24 mouse cellular contexts compared by ENCODE assay signal in the genomic region with DNA sequence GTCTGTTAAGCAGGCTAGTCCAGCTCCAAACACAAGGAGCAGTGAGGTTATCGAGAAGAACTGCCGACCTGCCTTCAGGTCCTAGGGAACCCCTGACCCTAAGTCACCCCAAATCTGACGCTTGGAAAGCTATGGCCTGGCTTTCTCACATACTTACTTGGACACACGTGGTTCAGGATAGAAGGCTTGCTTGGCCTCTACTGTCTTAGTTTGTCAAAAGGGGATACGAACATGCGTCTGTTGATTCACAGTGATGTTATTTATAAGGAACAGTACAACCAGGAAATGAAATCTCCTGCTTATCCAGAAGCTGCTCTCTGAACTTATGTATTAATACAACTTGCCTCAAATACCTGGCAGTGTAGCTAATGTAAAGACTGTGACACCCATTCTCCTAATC. TPM values are rescaled to one million over a fixed set of nuclear protein-coding genes. Genes with fewer than 3 reads are reported as not detected.
A peak's percentile ranks its signal among the peaks of the same experiment; 100 is the strongest.
DNase-seq lines count a peak whose midpoint lies in the region; ATAC-seq and TF ChIP-seq lines count a peak whose summit lies in the region.
"Had no signal": no experiment of that assay in that cellular context is flagged by ENCODE, and none has a peak within 500 bp of the region (broad histone marks: within the 10 kb centered on the region; RNA-seq: fewer than 3 reads in every experiment).

No protein-coding gene starts in this region.

- H3K79me2 ChIP-seq in MEL (ENCODE audit: control insufficient read depth, insufficient read depth, low read length, poor library complexity) (peaks cover 14% of the 10 kb centered on the region), myocyte (ENCODE audit: control insufficient read depth, insufficient read depth) (peaks cover 28% of the 10 kb centered on the region)

- peaks cover 15% of the 10 kb centered on the region for H3K36me3 ChIP-seq in liver, postnatal 0 days (replicated peaks; ENCODE audit: insufficient read depth, low read length)
- H3K36me3 ChIP-seq in liver, embryonic 11.5 days (ENCODE audit: control insufficient read depth, insufficient read depth, low read length): peaks cover 8% of the 10 kb centered on the region; the same call in 1 of the 2 replicates
- H3K36me3 ChIP-seq in MEL (ENCODE audit: control insufficient read depth in 1 of 2, insufficient read depth in 2 of 2, low read length in 2 of 2) (peaks cover 4 to 20% of the 10 kb centered on the region in 2 experiments; a peak in 3 of 4 replicates), myocyte (ENCODE audit: control insufficient read depth, insufficient read depth) (peaks cover 10% of the 10 kb centered on the region)
- H3K36me3 ChIP-seq in stomach, postnatal 0 days (ENCODE audit: control insufficient read depth, insufficient read depth, low read length): 0 out of 2 replicates have a peak, but pooled peaks cover 9% of the 10 kb centered on the region
- peaks cover 13% of the 10 kb centered on the region for H3K36me3 ChIP-seq in intestine, postnatal 0 days (ENCODE audit: control insufficient read depth, insufficient read depth)
- peaks cover 15% of the 10 kb centered on the region for H3K36me3 ChIP-seq in midbrain, embryonic 14.5 days (ENCODE audit: control insufficient read depth, insufficient read depth, low read length)

- no peak for TF ChIP-seq EP300 in liver, postnatal 0 days (IDR thresholded peaks at IDR 0.05; ENCODE audit: low read depth)
- TF ChIP-seq EP300 in MEL (IDR thresholded peaks at IDR 0.05; ENCODE audit: low read depth in 1 of 2, low read length in 2 of 2): no peak
- no peak for TF ChIP-seq EP300 in stomach, postnatal 0 days (optimal IDR thresholded peaks at IDR 0.05)

- no peak for TF ChIP-seq CTCF in liver, postnatal 0 days (IDR thresholded peaks at IDR 0.05; ENCODE audit: low read depth)
- TF ChIP-seq CTCF in MEL (IDR thresholded peaks at IDR 0.05 in 2 of 3, conservative IDR thresholded peaks at IDR 0.05 in 1 of 3; ENCODE audit: control insufficient read depth in 1 of 3, insufficient read depth in 1 of 3, low read depth in 2 of 3, low read length in 3 of 3, poor library complexity in 1 of 3, severe bottlenecking in 1 of 3): no peak
- TF ChIP-seq CTCF in stomach, postnatal 0 days (IDR thresholded peaks at IDR 0.05; ENCODE audit: low read depth): no peak
- TF ChIP-seq CTCF in intestine, postnatal 0 days (IDR thresholded peaks at IDR 0.05; ENCODE audit: low read depth): no peak

- H3ac ChIP-seq in myocyte (ENCODE audit: control insufficient read depth, insufficient read length): no peak overlapping the region

- H3K27me3 ChIP-seq in liver, postnatal 0 days (ENCODE audit: insufficient read depth, low read length): no peaks in the 10 kb centered on the region
- no peaks in the 10 kb centered on the region for H3K27me3 ChIP-seq in liver, embryonic 11.5 days (replicated peaks; ENCODE audit: control insufficient read depth, insufficient read depth, low read length)
- H3K27me3 ChIP-seq in MEL (ENCODE audit: control insufficient read depth in 1 of 2, insufficient read depth in 2 of 2, low read length in 2 of 2) (no peaks in the 10 kb centered on the region), myocyte (ENCODE audit: control insufficient read depth, insufficient read depth, insufficient read length) (no peaks in the 10 kb centered on the region)
- no peaks in the 10 kb centered on the region for H3K27me3 ChIP-seq in stomach, postnatal 0 days (ENCODE audit: control insufficient read depth, insufficient read depth, low read length)
- H3K27me3 ChIP-seq in intestine, postnatal 0 days (replicated peaks; ENCODE audit: control insufficient read depth, insufficient read depth, low read length): no peaks in the 10 kb centered on the region
- H3K27me3 ChIP-seq in midbrain, embryonic 14.5 days (ENCODE audit: control insufficient read depth, insufficient read depth, low read length): no peaks in the 10 kb centered on the region
- H3K27me3 ChIP-seq: embryonic facial prominence, embryonic 13.5 days; embryonic facial prominence, embryonic 15.5 days; forebrain, embryonic 13.5 days; forebrain, embryonic 15.5 days had no signal

- H3K27ac ChIP-seq in liver, postnatal 0 days (ENCODE audit: low read depth): no peak overlapping the region
- no peak overlapping the region for H3K27ac ChIP-seq in liver, embryonic 11.5 days (ENCODE audit: low read depth, low read length)
- H3K27ac ChIP-seq in MEL (ENCODE audit: control insufficient read depth, low read depth, low read length): peak overlapping the region; percentile 49; the same call in 1 of the 2 replicates
- H3K27ac ChIP-seq in stomach, postnatal 0 days (replicated peaks): peak overlapping the region; percentile 65
- H3K27ac ChIP-seq in intestine, postnatal 0 days (ENCODE audit: low read depth, low read length): no peak overlapping the region; the same call in 1 of the 2 replicates
- H3K27ac ChIP-seq in midbrain, embryonic 14.5 days (replicated peaks; ENCODE audit: low read depth, low read length): no peak overlapping the region
- H3K27ac ChIP-seq: embryonic facial prominence, embryonic 13.5 days; embryonic facial prominence, embryonic 15.5 days; forebrain, embryonic 13.5 days; forebrain, embryonic 15.5 days had no signal

- ATAC-seq in liver, postnatal 0 days: no peak
- no peak for ATAC-seq in liver, embryonic 11.5 days (replicated peaks; ENCODE audit: low FRiP score)
- peak; percentile 28 for ATAC-seq in stomach, postnatal 0 days (ENCODE audit: low FRiP score, low TSS enrichment)
- ATAC-seq in intestine, postnatal 0 days: no peak
- ATAC-seq in midbrain, embryonic 14.5 days (ENCODE audit: low FRiP score, low TSS enrichment): no peak
- ATAC-seq: forebrain, embryonic 13.5 days; forebrain, embryonic 15.5 days; forebrain, postnatal 0 days had no signal

- no peak for DNase-seq in liver, postnatal 0 days
- DNase-seq in liver, embryonic 11.5 days (ENCODE audit: low spot score): no peak
- no peak for DNase-seq in MEL (ENCODE audit: low read depth, low spot score)
- no peak for DNase-seq in stomach, postnatal 0 days (ENCODE audit: low spot score)
- no peak for DNase-seq in lung, adult 18-20 months
- DNase-seq in midbrain, embryonic 14.5 days: no peak
- DNase-seq: adrenal gland, adult 2 months; adrenal gland, postnatal 10 days; adrenal gland, postnatal 25 days; cerebellum, adult 11 months; cerebellum, adult 18-20 months; cerebellum, adult 8-10 months; cerebellum, adult 9-11 months; cerebellum, postnatal 14 days; cerebellum, postnatal 36 days; embryo, embryonic 11 days; forebrain, postnatal 0 days had no signal

- no peak overlapping the region for H3K9ac ChIP-seq in liver, postnatal 0 days (replicated peaks)
- H3K9ac ChIP-seq in liver, embryonic 11.5 days (ENCODE audit: low read depth, low read length): no peak overlapping the region
- H3K9ac ChIP-seq in MEL (ENCODE audit: control insufficient read depth, low read depth, low read length, poor library complexity, severe bottlenecking): no peak overlapping the region; the same call in 1 of the 2 replicates
- H3K9ac ChIP-seq in stomach, postnatal 0 days (ENCODE audit: low read length): no peak overlapping the region
- no peak overlapping the region for H3K9ac ChIP-seq in intestine, postnatal 0 days (ENCODE audit: low read depth, low read length)
- no peak overlapping the region for H3K9ac ChIP-seq in midbrain, embryonic 14.5 days (replicated peaks; ENCODE audit: low read length)
- H3K9ac ChIP-seq: embryonic facial prominence, embryonic 13.5 days; embryonic facial prominence, embryonic 15.5 days; forebrain, embryonic 13.5 days; forebrain, embryonic 15.5 days; forebrain, postnatal 0 days had no signal

- no peak overlapping the region for H3K4me3 ChIP-seq in liver, postnatal 0 days (ENCODE audit: low read depth, low read length)
- no peak overlapping the region for H3K4me3 ChIP-seq in liver, embryonic 11.5 days (ENCODE audit: low read depth, low read length)
- H3K4me3 ChIP-seq in MEL (ENCODE audit: control insufficient read depth in 1 of 2, insufficient read depth in 1 of 2, low read depth in 2 of 2, low read length in 2 of 2) (no peak overlapping the region), myocyte (peak overlapping the region; percentile 51)
- H3K4me3 ChIP-seq in stomach, postnatal 0 days (ENCODE audit: low read depth, low read length): no peak overlapping the region
- no peak overlapping the region for H3K4me3 ChIP-seq in intestine, postnatal 0 days (ENCODE audit: low read depth, low read length)
- no peak overlapping the region for H3K4me3 ChIP-seq in midbrain, embryonic 14.5 days (replicated peaks; ENCODE audit: low read depth, low read length)
- H3K4me3 ChIP-seq: embryonic facial prominence, embryonic 13.5 days; embryonic facial prominence, embryonic 15.5 days; forebrain, embryonic 13.5 days; forebrain, embryonic 15.5 days had no signal

- no peak for TF ChIP-seq RAD21 in MEL (IDR thresholded peaks at IDR 0.05; ENCODE audit: low read depth, low read length)

- no peaks in the 10 kb centered on the region for H3K9me3 ChIP-seq in liver, postnatal 0 days (ENCODE audit: low read length)
- H3K9me3 ChIP-seq in liver, embryonic 11.5 days (ENCODE audit: control insufficient read depth, low read length): no peaks in the 10 kb centered on the region
- H3K9me3 ChIP-seq in MEL (replicated peaks; ENCODE audit: insufficient read depth, low read length): no peaks in the 10 kb centered on the region
- H3K9me3 ChIP-seq in stomach, postnatal 0 days (ENCODE audit: control insufficient read depth, low read length): no peaks in the 10 kb centered on the region
- no peaks in the 10 kb centered on the region for H3K9me3 ChIP-seq in intestine, postnatal 0 days (ENCODE audit: control insufficient read depth)
- H3K9me3 ChIP-seq in midbrain, embryonic 14.5 days (ENCODE audit: control insufficient read depth, low read length): no peaks in the 10 kb centered on the region
- H3K9me3 ChIP-seq: embryonic facial prominence, embryonic 13.5 days; embryonic facial prominence, embryonic 15.5 days; forebrain, embryonic 13.5 days; forebrain, embryonic 15.5 days; G1E had no signal

- H3K4me1 ChIP-seq in liver, postnatal 0 days (ENCODE audit: insufficient read depth): peaks cover 20% of the 10 kb centered on the region
- peaks cover 8% of the 10 kb centered on the region; the same call in 1 of the 2 replicates for H3K4me1 ChIP-seq in liver, embryonic 11.5 days (replicated peaks; ENCODE audit: control insufficient read depth, insufficient read depth, low read length)
- peaks cover 7 to 11% of the 10 kb centered on the region in 2 experiments; a peak in 3 of 4 replicates for H3K4me1 ChIP-seq in MEL (ENCODE audit: control insufficient read depth in 1 of 2, insufficient read depth in 2 of 2, low read length in 2 of 2)
- no peaks in the 10 kb centered on the region for H3K4me1 ChIP-seq in stomach, postnatal 0 days (replicated peaks; ENCODE audit: control insufficient read depth, insufficient read depth)
- no peaks in the 10 kb centered on the region for H3K4me1 ChIP-seq in intestine, postnatal 0 days (replicated peaks; ENCODE audit: control insufficient read depth, insufficient read depth, low read length)
- peaks cover 16% of the 10 kb centered on the region; the same call in 1 of the 2 replicates for H3K4me1 ChIP-seq in midbrain, embryonic 14.5 days (ENCODE audit: control insufficient read depth, insufficient read depth, low read length)

- TF ChIP-seq POLR2A in MEL (IDR thresholded peaks at IDR 0.05; ENCODE audit: control insufficient read depth in 1 of 2, insufficient read depth in 1 of 2, low read depth in 1 of 2, low read length in 2 of 2, poor library complexity in 1 of 2) (no peak), myocyte (IDR thresholded peaks at IDR 0.05; ENCODE audit: insufficient read length, low read depth) (no peak)

- H3K4me2 ChIP-seq in liver, postnatal 0 days (ENCODE audit: low read depth, low read length): 0 out of 2 replicates have a peak overlapping the region, but pooled peaks have one; percentile 3
- no peak overlapping the region for H3K4me2 ChIP-seq in liver, embryonic 11.5 days
- H3K4me2 ChIP-seq in myocyte (ENCODE audit: low read depth): peak overlapping the region; percentile 30
- no peak overlapping the region for H3K4me2 ChIP-seq in stomach, postnatal 0 days (replicated peaks; ENCODE audit: low read depth)
- H3K4me2 ChIP-seq in intestine, postnatal 0 days (replicated peaks; ENCODE audit: low read depth): no peak overlapping the region
- H3K4me2 ChIP-seq in midbrain, embryonic 14.5 days (ENCODE audit: low read length): no peak overlapping the region
- H3K4me2 ChIP-seq: embryonic facial prominence, embryonic 13.5 days; embryonic facial prominence, embryonic 15.5 days; forebrain, embryonic 13.5 days; forebrain, embryonic 15.5 days had no signal

- 82% methylated on average over 6 of the region's 6 CpGs for WGBS in liver, postnatal 0 days (ENCODE audit: insufficient replicate concordance)
- WGBS in liver, embryonic 11.5 days: 85% methylated on average over 6 of the region's 6 CpGs
- WGBS in stomach, postnatal 0 days: 73% methylated on average over 6 of the region's 6 CpGs
- WGBS in intestine, postnatal 0 days: 90% methylated on average over 6 of the region's 6 CpGs
- 93% methylated on average over 6 of the region's 6 CpGs for WGBS in midbrain, embryonic 14.5 days

RNA-seq across cellular contexts. Expression of a gene that starts 2.9 kb away (rescaled TPM):
- polyA plus RNA-seq in liver, postnatal 0 days (2015; fragmentation: Nextera tagmentation; extraction: Ambion mirVana): 66.8 and 75.7 TPM in 2 replicates
- 67.1 and 71.5 TPM in 2 replicates for polyA plus RNA-seq in liver, embryonic 11.5 days (2014; fragmentation: Nextera tagmentation; extraction: Ambion mirVana)
- 29.6 and 35.6 TPM in 2 replicates for total RNA-seq in MEL (2012; rRNA removed)
- polyA plus RNA-seq in MEL (2012; ENCODE audit: insufficient read depth in 1 of 2, insufficient read length in 2 of 2, low read depth in 1 of 2, low replicate concordance in 2 of 2, missing spikeins in 1 of 2) (100 to 1,000 TPM in 1 of 2 experiments, 10 to 100 TPM in 1; 32.0 to 299 TPM), myocyte (2012; fragmentation: generic; extraction: Trizol) (54.2 TPM)
- 74.2 and 77.3 TPM in 2 replicates for polyA plus RNA-seq in stomach, postnatal 0 days (2015; fragmentation: Nextera tagmentation; extraction: Ambion mirVana)
- 88.2 and 108 TPM in 2 replicates for polyA plus RNA-seq in intestine, postnatal 0 days (2015; fragmentation: Nextera tagmentation; extraction: Ambion mirVana)
- polyA plus RNA-seq in midbrain, embryonic 14.5 days (2014; fragmentation: Nextera tagmentation; extraction: Ambion mirVana): 106 and 128 TPM in 2 replicates

RNA-seq across cellular contexts. Expression of a gene that starts 57.9 kb away (rescaled TPM):
- 5.5 and 5.6 TPM in 2 replicates for polyA plus RNA-seq in liver, postnatal 0 days (2015; fragmentation: Nextera tagmentation; extraction: Ambion mirVana)
- 29.1 and 33.6 TPM in 2 replicates for polyA plus RNA-seq in liver, embryonic 11.5 days (2014; fragmentation: Nextera tagmentation; extraction: Ambion mirVana)
- total RNA-seq in MEL (2012; rRNA removed): not detected in 2 replicates
- polyA plus RNA-seq in MEL (2012; ENCODE audit: insufficient read depth in 1 of 2, insufficient read length in 2 of 2, low read depth in 1 of 2, low replicate concordance in 2 of 2, missing spikeins in 1 of 2): not detected
- polyA plus RNA-seq in myocyte (2012; fragmentation: generic; extraction: Trizol): 12.3 TPM
- polyA plus RNA-seq in stomach, postnatal 0 days (2015; fragmentation: Nextera tagmentation; extraction: Ambion mirVana): 5.4 and 5.5 TPM in 2 replicates
- 2.7 and 3.5 TPM in 2 replicates for polyA plus RNA-seq in intestine, postnatal 0 days (2015; fragmentation: Nextera tagmentation; extraction: Ambion mirVana)
- 4.7 and 5.0 TPM in 2 replicates for polyA plus RNA-seq in midbrain, embryonic 14.5 days (2014; fragmentation: Nextera tagmentation; extraction: Ambion mirVana)

Comparison
In these comparisons a context has a peak if more than half of its experiments do, and no peak if none do; other contexts are left out.
1. H3K4me2 ChIP-seq: peak in liver, postnatal 0 days (single experiment) and myocyte (single experiment); none in liver, embryonic 11.5 days (single experiment), stomach, postnatal 0 days (single experiment), intestine, postnatal 0 days (single experiment) and midbrain, embryonic 14.5 days (single experiment).
2. H3K27ac ChIP-seq: peak in MEL (single experiment) and stomach, postnatal 0 days (single experiment); none in liver, postnatal 0 days (single experiment), liver, embryonic 11.5 days (single experiment), intestine, postnatal 0 days (single experiment) and midbrain, embryonic 14.5 days (single experiment).